Mouse (Mus musculus) gastrocnemius, adult 2 months (tissue): ENCODE data around the gene Zfyve16. TPM values are rescaled to one million over a fixed set of nuclear protein-coding genes. Genes with fewer than 3 reads are reported as not detected.

Experiments used
- DNase-seq: peaks from one replicate; pipeline ENCODE4 v3.0.0; 2022
- H3K27ac ChIP-seq: fragments of 200-600 bp; 2 replicates; pipeline ENCODE4 v1.8.1; 2022; ENCODE audit warnings: mild to moderate bottlenecking
- H3K4me3 ChIP-seq: fragments of 200-600 bp; 2 replicates; pipeline ENCODE4 v1.8.1; 2022; ENCODE audit warnings: mild to moderate bottlenecking, moderate library complexity
- CTCF ChIP-seq: fragments of 200-600 bp; IDR thresholded peaks from 2 replicates; pipeline ENCODE4 v1.8.1; 2022; ENCODE audit warnings: antibody characterized with exemption, mild to moderate bottlenecking, moderate library complexity
- intact Hi-C: fragments of 180-260 bp; cut with DNase I; formaldehyde crosslinking; loops from one replicate; pipeline ENCODE4 v1.15.1; 2025
- long read RNA-seq, 2 experiments: library from polyadenylated mRNA; stranded (forward); transcript quantifications; one replicate each; pipeline ENCODE4 v2.0.0; 2021
- total RNA-seq, 2 experiments: library from RNA; stranded (reverse); gene quantifications; 2 replicates each; pipeline ENCODE4 v1.2.3; 2021

Zfyve16 gene
- total RNA-seq, result 1 to 10 TPM; 6.5 to 8.4 TPM
- long read RNA-seq, experiment 1, full-length matches to known transcripts, result 21 of 23 reads
- long read RNA-seq, experiment 1, partial matches to known transcripts, result 2 of 23 reads
- long read RNA-seq, experiment 1, other reads (novel, unspliced or antisense), result 0 of 23 reads
- long read RNA-seq, experiment 2, full-length matches to known transcripts, result 8 of 8 reads
- long read RNA-seq, experiment 2, partial matches to known transcripts, result 0 of 8 reads
- long read RNA-seq, experiment 2, other reads (novel, unspliced or antisense), result 0 of 8 reads

DNA sequence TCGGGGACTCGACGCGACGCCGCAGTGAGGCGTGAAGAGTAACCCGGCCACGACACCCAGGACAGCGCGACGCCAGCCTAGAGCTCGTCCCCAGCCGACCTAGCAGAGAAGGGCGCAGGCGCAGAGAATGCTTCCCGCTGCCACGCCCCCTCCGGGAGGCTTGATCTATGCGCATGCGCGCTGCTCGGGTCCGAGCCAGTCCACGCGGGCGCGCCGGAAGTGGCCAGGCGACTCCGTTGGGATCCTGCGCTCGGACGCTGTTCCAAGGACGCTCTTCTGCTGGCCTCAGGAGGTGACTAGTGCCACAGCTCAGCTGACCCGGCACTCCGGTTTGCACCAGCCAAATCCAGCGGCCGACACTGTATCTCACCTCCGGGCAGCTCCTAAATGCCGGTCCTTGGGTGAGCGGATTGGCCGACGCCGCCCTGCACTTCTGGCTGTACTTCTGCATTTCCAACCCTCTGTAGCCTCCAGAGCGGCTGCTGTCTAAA is at the start of gene Zfyve16:
Gene Zfyve16 (minus strand): TSS at position 148 of the 491 bp plus-strand sequence.
- no peak for TF ChIP-seq CTCF
- peak; percentile 99 for DNase-seq
- H3K4me3 ChIP-seq, result peak within 1 kb of the TSS; percentile 82
- intact Hi-C loops, result loop anchor here (5.0 kb wide), 1 partner anchor 178 kb away; the partner anchor contains the start of gene Dhfr
- H3K27ac ChIP-seq, result peak within 1 kb of the TSS; percentile 91

DNA sequence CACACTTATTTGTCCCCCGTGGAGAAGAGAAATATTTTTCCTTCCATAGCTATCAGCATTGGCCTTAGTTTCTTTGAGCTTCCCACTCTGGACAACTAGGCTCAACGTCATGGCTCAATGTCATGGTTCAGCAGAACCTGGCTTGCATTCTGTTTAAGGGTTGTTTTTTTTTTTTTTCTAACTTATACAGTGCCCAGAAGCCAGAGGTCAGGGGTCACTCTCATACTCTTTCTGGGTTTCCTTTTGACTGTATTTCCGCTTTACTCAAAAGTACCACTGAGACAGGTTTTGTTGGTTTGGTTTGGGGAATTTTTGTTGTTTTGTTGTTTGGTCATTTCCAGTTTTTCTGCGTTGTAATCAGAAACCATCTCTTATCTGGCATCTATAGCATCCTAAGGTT is 47.5 kb upstream of the Zfyve16 start:
- no peak overlapping the region for H3K27ac ChIP-seq
- no peak for DNase-seq
- intact Hi-C loops, result no loop called here
- no peak overlapping the region for H3K4me3 ChIP-seq
- TF ChIP-seq CTCF, result no peak

DNA sequence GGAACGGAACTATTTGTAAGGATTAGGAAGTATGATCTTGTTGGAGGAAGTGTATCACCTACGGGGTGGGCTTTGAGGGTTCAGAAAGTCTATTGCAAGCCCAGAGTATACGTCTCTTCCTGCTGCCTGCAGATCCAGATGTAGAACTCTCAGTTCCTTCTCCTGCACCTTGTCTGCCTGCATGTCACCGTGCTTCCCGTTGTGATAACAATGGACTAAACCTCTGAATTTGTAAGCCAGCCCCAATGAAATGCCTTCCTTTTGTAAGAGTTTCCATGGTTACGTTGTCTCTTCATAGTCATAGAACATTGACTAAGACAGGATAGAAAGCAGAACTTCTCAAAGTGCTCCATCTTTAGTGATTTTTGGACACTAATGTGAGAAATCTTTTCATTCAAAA is 46.0 kb upstream of the Zfyve16 start:
- no peak for TF ChIP-seq CTCF
- Histone ChIP-seq H3K4me3 (no peak overlapping the region), H3K27ac (no peak overlapping the region)
- no peak for DNase-seq
- intact Hi-C loops, result no loop called here

DNA sequence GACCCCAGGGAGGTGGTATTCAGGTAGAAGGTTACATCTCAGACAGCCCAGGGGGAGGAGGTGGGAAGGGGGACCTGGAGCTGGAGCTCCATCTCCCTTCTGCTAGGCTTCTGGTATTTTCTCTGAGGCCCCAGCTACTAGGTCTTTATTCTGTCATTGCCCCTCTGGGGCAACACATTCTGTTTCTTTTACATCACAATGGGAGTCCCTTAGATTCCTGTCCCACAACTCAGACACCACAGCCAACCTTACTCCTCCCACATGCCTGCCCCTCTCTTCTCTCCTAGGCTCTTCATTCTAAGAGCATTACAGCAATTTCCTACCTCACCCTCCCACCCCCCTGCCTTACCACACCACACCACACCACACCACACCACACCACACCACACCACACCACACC is 45.4 kb upstream of the Zfyve16 start, which contains the start of gene Spz1:
Gene Spz1 (minus strand): TSS at position 101 of the 400 bp plus-strand sequence.
- intact Hi-C loops, result no loop called here
- H3K27ac ChIP-seq, result no peak within 1 kb of the TSS
- no peak for DNase-seq
- H3K4me3 ChIP-seq, result no peak within 1 kb of the TSS
- no peak for TF ChIP-seq CTCF

DNA sequence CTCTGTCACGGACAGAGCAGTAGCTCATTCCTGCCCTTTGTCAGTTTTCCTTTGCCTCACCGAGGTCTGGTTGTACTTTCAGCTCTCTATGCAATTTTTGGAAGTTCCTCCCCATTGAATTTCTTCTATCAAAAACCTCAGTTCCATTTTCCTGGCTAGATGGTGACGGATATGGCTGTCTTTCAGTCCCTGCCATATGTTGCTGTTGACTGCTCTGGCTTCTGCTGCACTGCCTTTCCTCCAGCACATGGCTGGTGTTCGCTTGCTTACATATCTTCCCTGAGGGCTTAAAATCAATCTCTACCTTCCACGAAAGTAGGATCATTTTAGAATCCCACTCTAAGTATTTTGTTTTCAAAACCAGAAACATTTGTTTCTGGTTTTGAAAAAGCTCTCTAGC is 28.8 kb upstream of the Zfyve16 start:
- no peak overlapping the region for H3K4me3 ChIP-seq
- DNase-seq, result no peak
- intact Hi-C loops, result no loop called here
- TF ChIP-seq CTCF, result no peak
- H3K27ac ChIP-seq, result no peak overlapping the region

DNA sequence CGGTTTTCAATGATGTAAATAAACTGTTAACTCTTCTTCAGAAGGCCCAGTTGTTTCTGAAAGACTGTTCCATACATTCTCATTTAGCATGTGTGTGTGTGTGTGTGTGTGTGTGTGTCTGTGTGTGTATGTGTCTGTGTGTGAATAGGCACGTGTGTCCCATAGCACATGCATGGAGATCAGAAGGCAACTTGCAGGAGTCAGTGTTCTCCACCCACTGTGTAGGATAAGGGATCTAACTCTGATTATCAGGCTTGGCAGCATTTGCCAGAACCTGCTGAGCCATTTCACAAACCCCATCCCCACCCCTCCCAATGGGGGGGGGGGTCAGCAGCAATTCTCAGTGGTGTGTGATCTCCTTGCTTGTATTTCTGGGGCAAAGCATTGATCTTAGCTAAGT is 26.6 kb upstream of the Zfyve16 start:
- intact Hi-C loops, result no loop called here
- Histone ChIP-seq H3K27ac (no peak overlapping the region), H3K4me3 (no peak overlapping the region)
- no peak for TF ChIP-seq CTCF
- no peak for DNase-seq

DNA sequence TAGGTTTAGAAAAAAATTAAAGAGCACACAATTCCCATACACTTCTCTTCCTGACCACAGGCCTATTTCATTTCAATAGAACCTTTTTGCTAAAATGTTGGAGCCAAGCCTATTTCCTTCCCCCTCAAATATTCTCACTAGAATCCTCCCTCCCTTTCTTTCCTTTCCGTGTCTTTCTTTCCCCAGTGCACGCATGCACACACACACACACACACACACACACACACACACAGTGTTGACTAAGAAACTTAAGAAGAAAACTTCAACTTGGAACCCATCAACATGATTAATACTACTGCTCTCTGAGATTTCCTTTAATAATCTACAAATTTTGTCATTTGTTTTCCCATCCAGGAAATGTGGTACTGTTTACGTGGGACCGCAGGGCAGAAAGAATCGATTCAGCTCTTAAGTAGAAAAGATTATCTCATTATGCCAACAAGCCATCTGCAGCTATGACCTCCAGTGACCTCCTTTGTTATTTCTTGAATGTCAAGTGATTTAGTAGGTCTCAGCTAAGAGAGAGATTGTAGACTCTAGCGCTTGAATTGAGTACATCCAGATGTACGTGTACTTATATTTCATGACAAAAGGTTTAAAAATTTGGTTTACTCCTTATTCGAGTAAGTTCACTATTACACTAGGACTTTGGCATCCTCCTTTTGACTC is 25.9 kb upstream of the Zfyve16 start:
- Histone ChIP-seq H3K27ac (no peak overlapping the region), H3K4me3 (no peak overlapping the region)
- no peak for TF ChIP-seq CTCF
- intact Hi-C loops, result no loop called here
- no peak for DNase-seq

DNA sequence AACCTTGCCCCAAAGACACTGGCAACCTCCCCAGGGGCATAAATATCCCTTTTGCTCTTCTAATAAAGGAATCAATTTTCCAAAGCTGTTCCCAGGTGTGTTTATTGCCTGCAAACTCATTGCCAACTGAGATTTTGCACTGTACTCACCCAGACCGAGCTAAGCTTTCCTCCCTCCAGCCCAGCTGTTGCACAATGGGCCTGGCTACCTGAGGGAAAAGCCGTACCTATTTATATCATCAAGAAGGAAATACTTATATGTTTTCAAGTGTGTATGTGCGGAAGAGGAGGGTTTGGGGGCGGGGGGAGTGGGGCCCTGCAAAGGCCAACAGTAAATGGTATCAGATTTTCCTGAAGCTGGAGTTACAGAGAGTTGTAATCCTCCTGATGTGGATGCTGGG is 16.4 kb upstream of the Zfyve16 start:
- intact Hi-C loops, result no loop called here
- no peak for TF ChIP-seq CTCF

DNA sequence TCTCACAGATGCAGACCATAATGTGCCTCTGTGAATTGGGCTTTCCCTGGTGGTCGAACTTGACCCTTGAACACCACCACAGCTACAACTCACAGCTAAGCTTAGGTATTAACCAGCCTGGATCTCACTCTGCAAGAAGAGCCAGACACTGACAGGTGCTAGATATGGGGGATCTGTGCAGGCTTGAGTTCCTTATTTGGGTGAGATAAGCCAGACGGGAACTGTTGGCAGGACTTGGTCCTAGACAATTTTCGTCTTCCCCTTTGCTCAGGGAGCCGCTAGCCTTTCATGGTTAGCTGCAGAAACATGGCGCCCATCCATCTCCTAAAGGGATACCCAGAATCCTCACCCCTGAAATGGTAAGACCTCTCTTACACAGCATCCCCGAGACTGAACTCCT is 10.3 kb upstream of the Zfyve16 start:
- TF ChIP-seq CTCF, result no peak
- intact Hi-C loops, result no loop called here
- DNase-seq, result no peak
- Histone ChIP-seq H3K4me3 (no peak overlapping the region), H3K27ac (no peak overlapping the region)

More for the DNA sequence above, 16.4 kb upstream of the Zfyve16 start:
- Histone ChIP-seq H3K4me3 (no peak overlapping the region), H3K27ac (no peak overlapping the region)
- no peak for DNase-seq

DNA sequence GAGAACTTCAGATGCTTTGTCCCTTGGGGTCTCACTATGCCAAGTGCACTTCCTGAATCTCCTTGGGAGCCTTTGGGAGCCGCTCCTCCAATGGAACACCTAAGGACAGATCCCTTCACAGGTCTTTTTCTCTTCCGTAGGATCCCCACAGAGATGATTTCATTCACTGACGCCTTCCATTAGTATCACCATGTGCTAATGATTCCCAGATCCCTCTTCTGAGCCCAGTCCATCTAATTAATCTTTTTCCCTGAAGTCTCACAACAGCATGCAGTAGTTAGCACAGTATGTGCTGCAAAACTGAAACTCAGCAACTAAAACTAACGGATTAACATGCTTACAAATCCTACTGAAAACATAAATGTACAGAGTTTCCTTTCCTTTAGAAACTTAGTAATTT is 8.5 kb upstream of the Zfyve16 start:
- DNase-seq, result no peak
- TF ChIP-seq CTCF, result no peak
- no peak overlapping the region for H3K27ac ChIP-seq
- intact Hi-C loops, result no loop called here
- no peak overlapping the region for H3K4me3 ChIP-seq

DNA sequence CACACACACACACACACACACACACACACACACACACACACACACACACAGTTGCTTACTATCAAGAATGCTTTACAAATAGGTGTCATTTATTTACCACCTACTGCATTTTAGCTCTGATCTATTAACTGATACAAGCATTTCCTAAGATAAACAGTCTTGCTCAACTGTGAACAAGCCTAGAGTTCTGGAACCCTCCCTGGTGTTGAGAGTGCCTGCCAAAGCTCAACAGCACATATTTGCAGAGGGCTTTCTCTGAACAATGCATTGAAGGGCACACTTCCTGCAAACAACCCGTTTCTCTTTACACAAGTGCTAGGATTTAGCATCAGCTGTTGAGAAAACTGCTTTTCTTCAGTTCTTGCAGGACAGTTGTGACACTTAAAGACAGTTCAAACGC is 3.1 kb upstream of the Zfyve16 start:
- no peak for DNase-seq
- TF ChIP-seq CTCF, result no peak
- no peak overlapping the region for H3K4me3 ChIP-seq
- intact Hi-C loops, result loop anchor here (5.0 kb wide), 1 partner anchor 182 kb away; the partner anchor contains the start of gene Dhfr
- H3K27ac ChIP-seq, result no peak overlapping the region

DNA sequence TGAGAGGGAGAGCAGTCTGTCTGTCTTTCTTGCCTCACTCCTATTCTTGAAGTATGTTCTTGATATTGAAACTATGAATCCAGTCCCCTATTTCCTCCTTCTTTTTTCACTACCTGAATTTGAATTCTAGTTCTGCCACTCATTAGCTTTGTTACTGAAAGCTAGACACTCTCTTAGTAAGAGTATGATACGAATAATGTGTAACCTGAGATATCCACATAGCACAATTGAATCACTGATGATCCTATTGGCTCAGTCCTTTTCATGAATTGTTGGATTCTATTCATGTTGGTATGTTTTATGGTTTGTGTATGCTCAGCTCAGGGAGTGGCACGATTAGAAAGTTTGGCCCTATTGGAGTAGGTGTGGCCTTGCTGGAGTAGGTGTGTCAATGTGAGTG is 1.5 kb upstream of the Zfyve16 start:
- H3K27ac ChIP-seq, result 0 out of 2 replicates have a peak overlapping the region, but pooled peaks have one; percentile 91
- intact Hi-C loops, result loop anchor here (5.0 kb wide), 1 partner anchor 180 kb away; the partner anchor contains the start of gene Dhfr
- no peak overlapping the region for H3K4me3 ChIP-seq
- TF ChIP-seq CTCF, result no peak
- no peak for DNase-seq

DNA sequence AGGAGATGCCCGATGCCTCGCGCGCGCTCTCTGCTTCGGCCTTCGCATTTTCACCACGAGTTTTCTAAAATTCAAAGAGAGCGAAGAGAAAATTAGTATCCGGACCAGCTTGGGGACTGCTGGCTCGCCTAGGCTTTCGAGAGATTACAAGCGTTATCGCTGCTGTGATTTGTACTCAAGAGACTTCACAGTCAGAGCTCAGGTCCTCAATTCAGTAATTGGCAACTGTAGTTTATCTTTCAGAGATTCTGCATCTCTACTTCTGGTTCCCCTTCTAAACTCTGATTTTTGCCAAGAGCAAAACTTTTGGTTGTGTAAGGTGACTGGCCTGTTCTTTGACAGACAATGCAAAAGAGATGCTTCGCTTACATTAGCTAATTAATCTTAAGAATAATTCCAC is 569 bp upstream of the Zfyve16 start:
- intact Hi-C loops, result loop anchor here (5.0 kb wide), 1 partner anchor 179 kb away; the partner anchor contains the start of gene Dhfr
- TF ChIP-seq CTCF, result no peak
- no peak for DNase-seq
- Histone ChIP-seq H3K27ac (peak overlapping the region; percentile 91), H3K4me3 (peak overlapping the region; percentile 82)
